In the genomic region with DNA sequence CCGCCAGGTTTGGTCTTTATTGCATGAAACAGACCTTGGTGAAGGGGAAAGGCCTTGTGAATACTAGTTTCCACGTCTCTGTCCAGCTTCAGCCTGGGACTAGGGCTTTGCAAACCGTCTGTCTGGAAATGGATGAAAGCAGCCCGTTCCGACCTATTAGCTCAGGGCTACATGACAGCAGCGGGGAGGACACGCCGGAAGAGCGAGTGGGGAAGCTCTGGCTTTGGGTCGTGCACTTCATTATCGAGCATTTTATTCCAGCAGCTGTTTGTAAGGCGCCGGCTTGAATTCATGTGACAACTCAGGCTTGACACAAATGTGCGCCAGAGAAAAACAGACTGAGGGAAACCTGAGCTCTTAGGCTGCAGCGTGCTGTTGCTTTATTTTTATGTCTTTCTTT, we compare ENCODE assay signal across 8 mouse cellular contexts. TPM values are rescaled to one million over a fixed set of nuclear protein-coding genes. Genes with fewer than 3 reads are reported as not detected.
DNase-seq lines count a peak whose midpoint lies in the region; ATAC-seq and TF ChIP-seq lines count a peak whose summit lies in the region.

No protein-coding gene starts in this region.

- no peaks in the 10 kb centered on the region for H3K27me3 ChIP-seq in hindbrain, postnatal 0 days (ENCODE audit: insufficient read depth, low read length)

- peaks cover 8% of the 10 kb centered on the region for H3K4me1 ChIP-seq in hindbrain, postnatal 0 days (ENCODE audit: insufficient read depth, low read length)

- 35% methylated on average over 15 of the region's 15 CpGs for WGBS in hindbrain, postnatal 0 days

- H3K27ac ChIP-seq in hindbrain, postnatal 0 days = peak overlapping the region; percentile 41; the same call in 1 of the 2 replicates

- H3K4me2 ChIP-seq in hindbrain, postnatal 0 days (ENCODE audit: low read depth, low read length) = peak overlapping the region; percentile 25; the same call in 1 of the 2 replicates

- peak; percentile 54 for DNase-seq in gastrocnemius, adult 18-20 months (ENCODE audit: low spot score)
- DNase-seq in gastrocnemius, postnatal 25 days = no peak
- peak; percentile 32 for DNase-seq in brain, adult 2 months (ENCODE audit: low read depth, low spot score)
- DNase-seq in hindbrain, postnatal 0 days (ENCODE audit: low spot score) = peak; percentile 57
- peak; percentile 55 to 76 for DNase-seq in lung, postnatal 4 days
- DNase-seq in left cerebral cortex, postnatal 25 days (ENCODE audit: low spot score in 2 of 2) = no peak
- no peak for DNase-seq in thymus, postnatal 0 days (ENCODE audit: low spot score)
- DNase-seq in right cerebral cortex, postnatal 14 days = no peak

- H3K4me3 ChIP-seq in hindbrain, postnatal 0 days (ENCODE audit: low read length) = no peak overlapping the region

- intact Hi-C loops in left cerebral cortex, postnatal 25 days (cut with DNase I) = no loop called here

- H3K9ac ChIP-seq in hindbrain, postnatal 0 days (replicated peaks; ENCODE audit: low read length) = no peak overlapping the region

- no peaks in the 10 kb centered on the region for H3K9me3 ChIP-seq in hindbrain, postnatal 0 days (ENCODE audit: low read length)

- H3K36me3 ChIP-seq in hindbrain, postnatal 0 days (ENCODE audit: insufficient read depth, low read length) = no peaks in the 10 kb centered on the region

- TF ChIP-seq CTCF in hindbrain, postnatal 0 days (IDR thresholded peaks at IDR 0.05; ENCODE audit: low read depth) = no peak

- peak; percentile 48 for ATAC-seq in hindbrain, postnatal 0 days

RNA-seq across cellular contexts. Expression of a gene that starts 13.9 kb away (rescaled TPM):
- 1 to 10 TPM; 5.4 to 9.9 TPM for total RNA-seq in gastrocnemius, adult 18-20 months (2021)
- total RNA-seq in gastrocnemius, postnatal 25 days (2021) = 1 to 10 TPM; 2.4 to 5.1 TPM
- 11.3 and 15.9 TPM in 2 replicates for total RNA-seq in hindbrain, postnatal 0 days (2014; rRNA removed)
- 7.8 and 7.9 TPM in 2 replicates for polyA plus RNA-seq in hindbrain, postnatal 0 days (2015; fragmentation: Nextera tagmentation; extraction: Ambion mirVana)
- total RNA-seq in left cerebral cortex, postnatal 25 days (2021) = 1 to 10 TPM; 6.3 to 9.4 TPM
- 24.4 and 25.6 TPM in 2 replicates for polyA plus RNA-seq in thymus, postnatal 0 days (2015; fragmentation: Nextera tagmentation; extraction: Ambion mirVana)

Comparison
In these comparisons a context has a peak if more than half of its experiments do, and no peak if none do; other contexts are left out.
1. DNase-seq: peak in gastrocnemius, adult 18-20 months (single experiment), brain, adult 2 months (single experiment), hindbrain, postnatal 0 days (single experiment) and lung, postnatal 4 days (2 of 2); none in gastrocnemius, postnatal 25 days (single experiment), left cerebral cortex, postnatal 25 days (0 of 2), thymus, postnatal 0 days (single experiment) and right cerebral cortex, postnatal 14 days (single experiment).